Mouse (Mus musculus): ENCODE data around the gene Acaca. TPM values are rescaled to one million over a fixed set of nuclear protein-coding genes. Genes with fewer than 3 reads are reported as not detected.

Acaca gene
- polyA plus RNA-seq, 1 experiment from 2014 or later = 20.5 TPM

GRCm38 (mm10) chr11:84362633-84363243, 233.3 kb downstream of the Acaca start:
- TF ChIP-seq CTCF (IDR thresholded peaks at IDR 0.05; ENCODE audit: low read depth) = no peak
- Histone ChIP-seq H3K4me1 (ENCODE audit: insufficient read depth) (no peaks in the 10 kb centered on the region), H3K4me2 (no peak overlapping the region), H3K36me3 (ENCODE audit: insufficient read depth) (peaks cover 12% of the 10 kb centered on the region; the same call in 1 of the 2 replicates), H3K27me3 (ENCODE audit: insufficient read depth, low read length) (no peaks in the 10 kb centered on the region), H3K9me3 (ENCODE audit: low read depth, low read length) (no peaks in the 10 kb centered on the region), H3K27ac (ENCODE audit: low read depth) (no peak overlapping the region), H3K9ac (no peak overlapping the region), H3K4me3 (ENCODE audit: low read depth, low read length) (no peak overlapping the region)
- no peak for DNase-seq
- no peak for ATAC-seq (ENCODE audit: insufficient read depth)
- 55% methylated on average over 6 of the region's 6 CpGs for WGBS

- Histone ChIP-seq H3K4me1 (ENCODE audit: insufficient read depth) (no peaks in the 10 kb centered on the region), H3K4me3 (ENCODE audit: low read depth, low read length) (no peak overlapping the region), H3K4me2 (no peak overlapping the region), H3K36me3 (ENCODE audit: insufficient read depth) (peaks cover 18% of the 10 kb centered on the region; the same call in 1 of the 2 replicates), H3K9ac (no peak overlapping the region), H3K27me3 (ENCODE audit: insufficient read depth, low read length) (no peaks in the 10 kb centered on the region), H3K9me3 (ENCODE audit: low read depth, low read length) (no peaks in the 10 kb centered on the region), H3K27ac (ENCODE audit: low read depth) (no peak overlapping the region)
- no peak for ATAC-seq (ENCODE audit: insufficient read depth)
- no peak for DNase-seq
- TF ChIP-seq CTCF (IDR thresholded peaks at IDR 0.05; ENCODE audit: low read depth) = no peak
- 49% methylated on average over 1 of the region's 1 CpGs for WGBS
Measured at GRCm38 (mm10) chr11:84365313-84365712, 235.8 kb downstream of the Acaca start.

- H3K27ac ChIP-seq (ENCODE audit: low read depth) = no peak overlapping the region
- ATAC-seq (ENCODE audit: insufficient read depth) = no peak
- H3K9ac ChIP-seq = no peak overlapping the region
- TF ChIP-seq CTCF (IDR thresholded peaks at IDR 0.05; ENCODE audit: low read depth) = no peak
- WGBS = 74% methylated on average over 2 of the region's 2 CpGs
- H3K36me3 ChIP-seq (ENCODE audit: insufficient read depth) = peaks cover 34% of the 10 kb centered on the region
- H3K4me3 ChIP-seq (ENCODE audit: low read depth, low read length) = no peak overlapping the region
- no peak for DNase-seq
- H3K27me3 ChIP-seq (ENCODE audit: insufficient read depth, low read length) = no peaks in the 10 kb centered on the region
- no peaks in the 10 kb centered on the region for H3K4me1 ChIP-seq (ENCODE audit: insufficient read depth)
- H3K9me3 ChIP-seq (ENCODE audit: low read depth, low read length) = no peaks in the 10 kb centered on the region
- no peak overlapping the region for H3K4me2 ChIP-seq
Measured at GRCm38 (mm10) chr11:84368902-84369301, 239.4 kb downstream of the Acaca start.

- H3K27me3 ChIP-seq (ENCODE audit: insufficient read depth, low read length) = no peaks in the 10 kb centered on the region
- no peak overlapping the region for H3K27ac ChIP-seq (ENCODE audit: low read depth)
- no peak overlapping the region for H3K9ac ChIP-seq
- H3K4me2 ChIP-seq = no peak overlapping the region
- ATAC-seq (ENCODE audit: insufficient read depth) (no peak), DNase-seq (no peak)
- H3K4me1 ChIP-seq (ENCODE audit: insufficient read depth) = no peaks in the 10 kb centered on the region
- no peak for TF ChIP-seq CTCF (IDR thresholded peaks at IDR 0.05; ENCODE audit: low read depth)
- no peak overlapping the region for H3K4me3 ChIP-seq (ENCODE audit: low read depth, low read length)
- no peaks in the 10 kb centered on the region for H3K9me3 ChIP-seq (ENCODE audit: low read depth, low read length)
- WGBS = 87% methylated on average over 4 of the region's 4 CpGs
- H3K36me3 ChIP-seq (ENCODE audit: insufficient read depth) = peaks cover 23% of the 10 kb centered on the region; the same call in 1 of the 2 replicates
Measured at GRCm38 (mm10) chr11:84373122-84373521, 243.7 kb downstream of the Acaca start.

- DNase-seq = no peak
- H3K27ac ChIP-seq (ENCODE audit: low read depth) = no peak overlapping the region
- no peaks in the 10 kb centered on the region for H3K27me3 ChIP-seq (ENCODE audit: insufficient read depth, low read length)
- peaks cover 14% of the 10 kb centered on the region; the same call in 1 of the 2 replicates for H3K36me3 ChIP-seq (ENCODE audit: insufficient read depth)
- no peak for ATAC-seq (ENCODE audit: insufficient read depth)
- WGBS = 62% methylated on average over 3 of the region's 3 CpGs
- H3K4me1 ChIP-seq (ENCODE audit: insufficient read depth) = no peaks in the 10 kb centered on the region
- H3K9ac ChIP-seq = no peak overlapping the region
- TF ChIP-seq CTCF (IDR thresholded peaks at IDR 0.05; ENCODE audit: low read depth) = no peak
- H3K4me2 ChIP-seq = no peak overlapping the region
- H3K9me3 ChIP-seq (ENCODE audit: low read depth, low read length) = no peaks in the 10 kb centered on the region
- H3K4me3 ChIP-seq (ENCODE audit: low read depth, low read length) = no peak overlapping the region
Measured at GRCm38 (mm10) chr11:84375951-84376496, 246.6 kb downstream of the Acaca start.

GRCm38 (mm10) chr11:84376510-84377365, 247.3 kb downstream of the Acaca start:
- 88% methylated on average over 13 of the region's 13 CpGs for WGBS
- ATAC-seq (ENCODE audit: insufficient read depth) = no peak

GRCm38 (mm10) chr11:84382450-84382849, 253.0 kb downstream of the Acaca start:
- H3K4me2 ChIP-seq = no peak overlapping the region
- 90% methylated on average over 13 of the region's 13 CpGs for WGBS
- ATAC-seq (ENCODE audit: insufficient read depth) (no peak), DNase-seq (no peak)
- no peak overlapping the region for H3K4me3 ChIP-seq (ENCODE audit: low read depth, low read length)
- peaks cover 19% of the 10 kb centered on the region; the same call in 1 of the 2 replicates for H3K36me3 ChIP-seq (ENCODE audit: insufficient read depth)
- H3K27me3 ChIP-seq (ENCODE audit: insufficient read depth, low read length) = no peaks in the 10 kb centered on the region
- H3K9ac ChIP-seq = no peak overlapping the region
- no peaks in the 10 kb centered on the region for H3K9me3 ChIP-seq (ENCODE audit: low read depth, low read length)
- no peak overlapping the region for H3K27ac ChIP-seq (ENCODE audit: low read depth)
- no peak for TF ChIP-seq CTCF (IDR thresholded peaks at IDR 0.05; ENCODE audit: low read depth)
- H3K4me1 ChIP-seq (ENCODE audit: insufficient read depth) = no peaks in the 10 kb centered on the region

More at GRCm38 (mm10) chr11:84376510-84377365, 247.3 kb downstream of the Acaca start:
- Histone ChIP-seq H3K36me3 (ENCODE audit: insufficient read depth) (peaks cover 12% of the 10 kb centered on the region; the same call in 1 of the 2 replicates), H3K4me2 (no peak overlapping the region), H3K4me3 (ENCODE audit: low read depth, low read length) (no peak overlapping the region), H3K9me3 (ENCODE audit: low read depth, low read length) (no peaks in the 10 kb centered on the region), H3K9ac (no peak overlapping the region), H3K27ac (ENCODE audit: low read depth) (no peak overlapping the region), H3K27me3 (ENCODE audit: insufficient read depth, low read length) (no peaks in the 10 kb centered on the region), H3K4me1 (ENCODE audit: insufficient read depth) (no peaks in the 10 kb centered on the region)
- TF ChIP-seq CTCF (IDR thresholded peaks at IDR 0.05; ENCODE audit: low read depth) = no peak
- DNase-seq = no peak
